Mouse (Mus musculus): ENCODE data around the gene Etv1.

GRCm38 (mm10) chr12:38818320-38818719 lies 39.1 kb downstream of the Etv1 start:
- TF ChIP-seq CTCF (IDR thresholded peaks at IDR 0.05; ENCODE audit: control insufficient read depth, insufficient read depth, insufficient read length) (no peak), MAX (IDR thresholded peaks at IDR 0.05) (no peak), USF1 (IDR thresholded peaks at IDR 0.05; ENCODE audit: low read depth) (no peak)
